ENCODE assay signal across 21 mouse cellular contexts in genomic region chr2:124455881-124456280, GRCm38 (mm10).
DNase-seq lines count a peak whose midpoint lies in the region; ATAC-seq and TF ChIP-seq lines count a peak whose summit lies in the region.
"Had no signal": no experiment of that assay in that cellular context is flagged by ENCODE, and none has a peak within 500 bp of the region (broad histone marks: within the 10 kb centered on the region; RNA-seq: fewer than 3 reads in every experiment).

No protein-coding gene starts in this region.

- DNase-seq in heart, adult 11 months: peak; percentile 91
- no peak for DNase-seq in heart, embryonic 10.5 days (ENCODE audit: low spot score)
- DNase-seq in heart, adult 9 months (ENCODE audit: low spot score in 2 of 2): peak; percentile 23 to 46
- no peak for DNase-seq in heart, postnatal 0 days (ENCODE audit: low spot score)
- DNase-seq in forebrain, embryonic 14.5 days (ENCODE audit: low spot score): no peak
- no peak for DNase-seq in natural killer cell, adult 2 months (ENCODE audit: low spot score in 2 of 2)
- DNase-seq: adrenal gland, postnatal 10 days; cerebellum, adult 18-20 months; cerebellum, adult 9-11 months; embryo, embryonic 11 days; gastrocnemius, postnatal 10 days; kidney, adult 11 months; kidney, adult 9 months had no signal

- no peak for TF ChIP-seq EP300 in heart, postnatal 0 days (IDR thresholded peaks at IDR 0.05; ENCODE audit: low read depth)

- peaks cover 14% of the 10 kb centered on the region for H3K4me1 ChIP-seq in heart, embryonic 10.5 days
- peaks cover 18% of the 10 kb centered on the region; the same call in 1 of the 2 replicates for H3K4me1 ChIP-seq in heart, embryonic 11.5 days (ENCODE audit: control insufficient read depth, insufficient read depth, low read length)
- peaks cover 2% of the 10 kb centered on the region; the same call in 1 of the 2 replicates for H3K4me1 ChIP-seq in heart, postnatal 0 days (ENCODE audit: control insufficient read depth, insufficient read depth)
- H3K4me1 ChIP-seq in forebrain, embryonic 14.5 days (ENCODE audit: control insufficient read depth, insufficient read depth, low read length): no peaks in the 10 kb centered on the region
- H3K4me1 ChIP-seq: embryonic facial prominence, embryonic 15.5 days; hindbrain, embryonic 13.5 days had no signal

- H3K27ac ChIP-seq in heart, embryonic 10.5 days: no peak overlapping the region
- H3K27ac ChIP-seq in heart, embryonic 11.5 days (ENCODE audit: low read depth, low read length): no peak overlapping the region
- H3K27ac ChIP-seq in heart, postnatal 0 days (ENCODE audit: low read depth): 0 out of 2 replicates have a peak overlapping the region, but pooled peaks have one; percentile 11
- H3K27ac ChIP-seq in forebrain, embryonic 14.5 days (ENCODE audit: low read depth, low read length): no peak overlapping the region
- H3K27ac ChIP-seq: embryonic facial prominence, embryonic 15.5 days; hindbrain, embryonic 13.5 days; hindbrain, postnatal 0 days; kidney, postnatal 0 days had no signal

- H3K9me3 ChIP-seq in heart, embryonic 10.5 days: no peaks in the 10 kb centered on the region
- no peaks in the 10 kb centered on the region for H3K9me3 ChIP-seq in heart, embryonic 11.5 days (replicated peaks; ENCODE audit: control insufficient read depth, low read length)
- no peaks in the 10 kb centered on the region for H3K9me3 ChIP-seq in heart, postnatal 0 days (replicated peaks; ENCODE audit: control insufficient read depth, low read length)
- H3K9me3 ChIP-seq in forebrain, embryonic 14.5 days (replicated peaks; ENCODE audit: control insufficient read depth, low read length): no peaks in the 10 kb centered on the region
- H3K9me3 ChIP-seq: embryonic facial prominence, embryonic 15.5 days; hindbrain, embryonic 13.5 days had no signal

- H3K4me3 ChIP-seq in heart, embryonic 10.5 days: no peak overlapping the region
- no peak overlapping the region for H3K4me3 ChIP-seq in heart, embryonic 11.5 days (ENCODE audit: low read depth, low read length)
- no peak overlapping the region for H3K4me3 ChIP-seq in heart, postnatal 0 days (ENCODE audit: low read depth, low read length)
- no peak overlapping the region for H3K4me3 ChIP-seq in forebrain, embryonic 14.5 days (ENCODE audit: low read depth, low read length)
- H3K4me3 ChIP-seq: embryonic facial prominence, embryonic 15.5 days; hindbrain, embryonic 13.5 days had no signal

- WGBS in heart, embryonic 10.5 days: 58% methylated on average over 2 of the region's 2 CpGs
- 58% methylated on average over 2 of the region's 2 CpGs for WGBS in heart, embryonic 11.5 days (ENCODE audit: insufficient replicate concordance)
- WGBS in heart, postnatal 0 days: 48% methylated on average over 2 of the region's 2 CpGs
- WGBS in forebrain, embryonic 14.5 days: 85% methylated on average over 2 of the region's 2 CpGs

- no peaks in the 10 kb centered on the region for H3K27me3 ChIP-seq in heart, embryonic 10.5 days (ENCODE audit: insufficient read depth, poor library complexity, severe bottlenecking)
- H3K27me3 ChIP-seq in heart, embryonic 11.5 days (ENCODE audit: control insufficient read depth, insufficient read depth, low read length): no peaks in the 10 kb centered on the region
- H3K27me3 ChIP-seq in heart, postnatal 0 days (ENCODE audit: control insufficient read depth, insufficient read depth, low read length): no peaks in the 10 kb centered on the region
- no peaks in the 10 kb centered on the region for H3K27me3 ChIP-seq in forebrain, embryonic 14.5 days (replicated peaks; ENCODE audit: control insufficient read depth, insufficient read depth, low read length)
- H3K27me3 ChIP-seq: embryonic facial prominence, embryonic 15.5 days; hindbrain, embryonic 13.5 days had no signal

- no peak for ATAC-seq in heart, embryonic 11.5 days (replicated peaks; ENCODE audit: insufficient number of reproducible peaks, low FRiP score, low TSS enrichment)
- ATAC-seq in heart, postnatal 0 days (ENCODE audit: insufficient read depth, low read depth): peak; percentile 41; the same call in 1 of the 2 replicates
- ATAC-seq in forebrain, embryonic 14.5 days: no peak
- ATAC-seq: CD4-positive, CD25-positive, alpha-beta regulatory T cell, adult 4 months; forebrain, embryonic 16.5 days; hindbrain, postnatal 0 days had no signal

- H3K9ac ChIP-seq in heart, embryonic 11.5 days (ENCODE audit: low read depth, low read length): no peak overlapping the region
- no peak overlapping the region for H3K9ac ChIP-seq in heart, postnatal 0 days (replicated peaks; ENCODE audit: low read depth, low read length)
- H3K9ac ChIP-seq in forebrain, embryonic 14.5 days (ENCODE audit: low read length): no peak overlapping the region
- H3K9ac ChIP-seq: embryonic facial prominence, embryonic 15.5 days; hindbrain, embryonic 13.5 days had no signal

- H3K36me3 ChIP-seq in heart, embryonic 10.5 days: no peaks in the 10 kb centered on the region
- H3K36me3 ChIP-seq in heart, embryonic 11.5 days (ENCODE audit: control insufficient read depth, insufficient read depth, low read length): no peaks in the 10 kb centered on the region
- H3K36me3 ChIP-seq in heart, postnatal 0 days (replicated peaks; ENCODE audit: control insufficient read depth, insufficient read depth, low read length): no peaks in the 10 kb centered on the region
- H3K36me3 ChIP-seq in forebrain, embryonic 14.5 days (ENCODE audit: control insufficient read depth, insufficient read depth, low read length): no peaks in the 10 kb centered on the region
- H3K36me3 ChIP-seq: embryonic facial prominence, embryonic 15.5 days; G1E; hindbrain, embryonic 13.5 days had no signal

- no peak overlapping the region for H3K4me2 ChIP-seq in heart, embryonic 11.5 days
- no peak overlapping the region for H3K4me2 ChIP-seq in heart, postnatal 0 days (ENCODE audit: low read depth, low read length)
- no peak overlapping the region for H3K4me2 ChIP-seq in forebrain, embryonic 14.5 days (ENCODE audit: low read length)
- H3K4me2 ChIP-seq: embryonic facial prominence, embryonic 15.5 days; hindbrain, embryonic 13.5 days had no signal

- TF ChIP-seq CTCF in heart, postnatal 0 days (IDR thresholded peaks at IDR 0.05; ENCODE audit: low read depth): no peak

Comparison
In these comparisons a context has a peak if more than half of its experiments do, and no peak if none do; other contexts are left out.
1. DNase-seq: peak in heart, adult 11 months (single experiment) and heart, adult 9 months (2 of 2); none in heart, embryonic 10.5 days (single experiment), heart, postnatal 0 days (single experiment), forebrain, embryonic 14.5 days (single experiment) and natural killer cell, adult 2 months (0 of 2).